Mouse (Mus musculus): ENCODE data around the gene Eif4g3. TPM values are rescaled to one million over a fixed set of nuclear protein-coding genes. Genes with fewer than 3 reads are reported as not detected.

Gene Eif4g3
- total and polyA plus RNA-seq, 3 experiments: 22.8 to 63.7 TPM; not detected in 1

DNA sequence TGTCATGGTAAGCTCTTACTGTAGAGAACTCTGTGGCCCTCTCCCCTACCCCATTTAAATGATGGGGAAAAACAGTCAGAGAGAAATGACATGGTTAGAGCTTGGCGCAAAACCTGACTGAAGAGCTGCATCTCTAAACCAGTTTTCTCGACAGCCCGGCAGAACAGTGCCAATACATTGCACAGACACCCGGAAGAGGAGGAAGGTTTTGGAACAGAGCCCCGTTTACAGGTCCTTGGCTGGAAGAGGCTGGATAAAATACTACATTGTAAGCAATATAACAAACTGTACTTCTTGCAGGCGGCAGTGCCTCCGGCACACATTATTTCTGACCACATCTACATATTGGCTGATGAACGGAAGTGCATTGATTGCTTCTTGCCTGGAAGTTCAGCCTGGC lies 91.3 kb downstream of the Eif4g3 start:
- no peak for DNase-seq (ENCODE audit: low read depth, low spot score)
- no peak overlapping the region for H3K9ac ChIP-seq (ENCODE audit: control insufficient read depth, low read depth, low read length, poor library complexity, severe bottlenecking)
- H3K4me3 ChIP-seq (ENCODE audit: control insufficient read depth in 1 of 2, insufficient read depth in 1 of 2, low read depth in 2 of 2, low read length in 2 of 2): no peak overlapping the region
- H3K27me3 ChIP-seq (ENCODE audit: control insufficient read depth in 1 of 2, insufficient read depth in 2 of 2, low read length in 2 of 2): no peaks in the 10 kb centered on the region
- no peak overlapping the region for H3K27ac ChIP-seq (ENCODE audit: control insufficient read depth, low read depth, low read length)
- no peaks in the 10 kb centered on the region for H3K9me3 ChIP-seq (replicated peaks; ENCODE audit: insufficient read depth, low read length)
- H3K79me2 ChIP-seq (ENCODE audit: control insufficient read depth, insufficient read depth, low read length, poor library complexity): no peaks in the 10 kb centered on the region
- TF ChIP-seq MYB (IDR thresholded peaks at IDR 0.05; ENCODE audit: low read depth, low read length) (no peak), SMC3 (IDR thresholded peaks at IDR 0.05; ENCODE audit: low read depth, low read length) (no peak), RAD21 (IDR thresholded peaks at IDR 0.05; ENCODE audit: low read depth, low read length) (no peak), BHLHE40 (IDR thresholded peaks at IDR 0.05; ENCODE audit: borderline replicate concordance, low read depth, low read length) (no peak), EP300 (IDR thresholded peaks at IDR 0.05; ENCODE audit: low read depth in 1 of 2, low read length in 2 of 2) (no peak), CHD2 (IDR thresholded peaks at IDR 0.05; ENCODE audit: low read length) (no peak), MAX (IDR thresholded peaks at IDR 0.05; ENCODE audit: low read length) (no peak), CHD1 (IDR thresholded peaks at IDR 0.05; ENCODE audit: low read depth, low read length) (no peak), NELFE (IDR thresholded peaks at IDR 0.05; ENCODE audit: low read depth, low read length) (no peak), UBTF (IDR thresholded peaks at IDR 0.05; ENCODE audit: borderline replicate concordance, insufficient read depth, low read depth, low read length) (no peak), GATA1 (IDR thresholded peaks at IDR 0.05; ENCODE audit: low read depth, low read length) (no peak), NRF1 (IDR thresholded peaks at IDR 0.05; ENCODE audit: insufficient read depth, low read depth, low read length, poor library complexity, severe bottlenecking) (no peak), POLR2AphosphoS5 (IDR thresholded peaks at IDR 0.05; ENCODE audit: borderline replicate concordance, low read depth, low read length) (no peak), USF1 (IDR thresholded peaks at IDR 0.05; ENCODE audit: low read depth, low read length) (no peak), TAL1 (IDR thresholded peaks at IDR 0.05; ENCODE audit: low read length) (no peak), RCOR1 (IDR thresholded peaks at IDR 0.05; ENCODE audit: low read depth, low read length) (no peak), ZC3H11A (IDR thresholded peaks at IDR 0.05; ENCODE audit: low read depth, low read length) (no peak), ELF1 (IDR thresholded peaks at IDR 0.05; ENCODE audit: low read depth, low read length) (no peak), MAZ (IDR thresholded peaks at IDR 0.05; ENCODE audit: low read depth, low read length) (no peak), GABPA (IDR thresholded peaks at IDR 0.05; ENCODE audit: low read depth, low read length) (no peak)
- peaks cover 6 to 11% of the 10 kb centered on the region in 2 experiments; a peak in 3 of 4 replicates for H3K4me1 ChIP-seq (ENCODE audit: control insufficient read depth in 1 of 2, insufficient read depth in 2 of 2, low read length in 2 of 2)
- peaks cover 9 to 16% of the 10 kb centered on the region in 2 experiments for H3K36me3 ChIP-seq (ENCODE audit: control insufficient read depth in 1 of 2, insufficient read depth in 2 of 2, low read length in 2 of 2)

DNA sequence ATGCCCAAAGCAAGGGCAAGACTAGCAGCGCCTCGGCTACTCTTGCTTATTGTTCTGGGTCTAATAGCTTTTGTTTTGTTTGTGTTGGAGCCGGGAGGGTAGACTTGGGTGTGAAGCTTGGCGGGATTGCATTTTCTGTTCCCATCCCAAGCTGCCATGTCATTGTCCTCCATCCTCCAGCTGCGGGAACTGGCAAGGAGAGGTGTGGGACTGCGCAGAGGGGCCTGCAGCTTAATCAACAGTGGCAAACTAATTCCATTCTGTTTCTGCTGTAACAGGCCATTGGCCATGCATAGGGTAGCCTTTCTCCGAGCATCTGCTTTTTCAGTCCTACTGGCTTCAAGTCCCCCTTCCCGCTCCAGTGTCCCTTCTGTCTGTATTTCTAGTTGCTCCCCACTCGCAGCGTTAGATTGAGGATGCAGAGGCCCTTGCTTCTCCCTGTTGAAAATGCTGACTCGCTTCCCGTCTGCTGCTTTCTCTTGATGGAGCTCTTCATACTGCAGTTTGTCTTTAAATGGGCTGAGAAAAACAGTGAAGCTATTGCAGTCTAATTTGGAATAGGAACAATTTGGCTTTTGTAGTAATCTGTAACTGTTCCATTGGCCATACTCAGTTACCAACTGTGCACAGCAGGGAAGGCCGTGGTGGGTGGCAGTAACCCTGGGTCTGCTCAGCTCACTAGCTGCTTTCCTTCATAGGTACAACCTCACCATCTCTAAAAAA lies 92.2 kb downstream of the Eif4g3 start:
- H3K4me1 ChIP-seq (ENCODE audit: control insufficient read depth in 1 of 2, insufficient read depth in 2 of 2, low read length in 2 of 2): peaks cover 6 to 11% of the 10 kb centered on the region in 2 experiments; a peak in 3 of 4 replicates
- no peak for DNase-seq (ENCODE audit: low read depth, low spot score)
- H3K9me3 ChIP-seq (replicated peaks; ENCODE audit: insufficient read depth, low read length): no peaks in the 10 kb centered on the region
- no peak overlapping the region for H3K9ac ChIP-seq (ENCODE audit: control insufficient read depth, low read depth, low read length, poor library complexity, severe bottlenecking)
- no peaks in the 10 kb centered on the region for H3K79me2 ChIP-seq (ENCODE audit: control insufficient read depth, insufficient read depth, low read length, poor library complexity)
- H3K36me3 ChIP-seq (ENCODE audit: control insufficient read depth in 1 of 2, insufficient read depth in 2 of 2, low read length in 2 of 2): peaks cover 9 to 15% of the 10 kb centered on the region in 2 experiments
- no peak for TF ChIP-seq E2F4 (IDR thresholded peaks at IDR 0.05; ENCODE audit: borderline replicate concordance, low read depth, low read length)
- TF ChIP-seq USF1 (IDR thresholded peaks at IDR 0.05; ENCODE audit: low read depth, low read length): no peak
- TF ChIP-seq SMC3 (IDR thresholded peaks at IDR 0.05; ENCODE audit: low read depth, low read length): no peak
- no peak for TF ChIP-seq TAL1 (IDR thresholded peaks at IDR 0.05; ENCODE audit: low read length)
- no peak overlapping the region for H3K27ac ChIP-seq (ENCODE audit: control insufficient read depth, low read depth, low read length)
- H3K27me3 ChIP-seq (ENCODE audit: control insufficient read depth in 1 of 2, insufficient read depth in 2 of 2, low read length in 2 of 2): no peaks in the 10 kb centered on the region
- H3K4me3 ChIP-seq (ENCODE audit: control insufficient read depth in 1 of 2, insufficient read depth in 1 of 2, low read depth in 2 of 2, low read length in 2 of 2): no peak overlapping the region
